Mouse (Mus musculus): ENCODE results near the gene Olfr412. TPM values are rescaled to one million over a fixed set of nuclear protein-coding genes. Genes with fewer than 3 reads are reported as not detected.

Gene Olfr412
- total and polyA plus RNA-seq, 3 experiments: not detected

- DNase-seq (ENCODE audit: low read depth, low spot score): no peak
- H3K9me3 ChIP-seq (replicated peaks; ENCODE audit: insufficient read depth, low read length): no peaks in the 10 kb centered on the region
- H3K27me3 ChIP-seq (ENCODE audit: control insufficient read depth in 1 of 2, insufficient read depth in 2 of 2, low read length in 2 of 2): no peaks in the 10 kb centered on the region
- no peak overlapping the region for H3K27ac ChIP-seq (ENCODE audit: control insufficient read depth, low read depth, low read length)
- peaks cover 0 to 24% of the 10 kb centered on the region in 2 experiments; a peak in 3 of 4 replicates for H3K36me3 ChIP-seq (ENCODE audit: control insufficient read depth in 1 of 2, insufficient read depth in 2 of 2, low read length in 2 of 2)
- no peak overlapping the region for H3K9ac ChIP-seq (ENCODE audit: control insufficient read depth, low read depth, low read length, poor library complexity, severe bottlenecking)
- TF ChIP-seq POLR2A (IDR thresholded peaks at IDR 0.05; ENCODE audit: control insufficient read depth in 1 of 2, insufficient read depth in 1 of 2, low read depth in 1 of 2, low read length in 2 of 2, poor library complexity in 1 of 2) (no peak), ZNF384 (IDR thresholded peaks at IDR 0.05; ENCODE audit: low read depth, low read length) (no peak), ZC3H11A (IDR thresholded peaks at IDR 0.05; ENCODE audit: low read depth, low read length) (no peak)
- H3K4me3 ChIP-seq (ENCODE audit: control insufficient read depth in 1 of 2, insufficient read depth in 1 of 2, low read depth in 2 of 2, low read length in 2 of 2): no peak overlapping the region
- peaks cover 17 to 31% of the 10 kb centered on the region in 2 experiments for H3K4me1 ChIP-seq (ENCODE audit: control insufficient read depth in 1 of 2, insufficient read depth in 2 of 2, low read length in 2 of 2)
- no peaks in the 10 kb centered on the region for H3K79me2 ChIP-seq (ENCODE audit: control insufficient read depth, insufficient read depth, low read length, poor library complexity)
Measured at GRCm38 (mm10) chr11:74413449-74413972, 51.6 kb downstream of the Olfr412 start.

- H3K4me3 ChIP-seq (ENCODE audit: control insufficient read depth in 1 of 2, insufficient read depth in 1 of 2, low read depth in 2 of 2, low read length in 2 of 2): no peak overlapping the region
- no peak overlapping the region for H3K9ac ChIP-seq (ENCODE audit: control insufficient read depth, low read depth, low read length, poor library complexity, severe bottlenecking)
- H3K9me3 ChIP-seq (replicated peaks; ENCODE audit: insufficient read depth, low read length): no peaks in the 10 kb centered on the region
- H3K4me1 ChIP-seq (ENCODE audit: control insufficient read depth in 1 of 2, insufficient read depth in 2 of 2, low read length in 2 of 2): peaks cover 17 to 31% of the 10 kb centered on the region in 2 experiments
- no peak for DNase-seq (ENCODE audit: low read depth, low spot score)
- H3K27ac ChIP-seq (ENCODE audit: control insufficient read depth, low read depth, low read length): no peak overlapping the region
- TF ChIP-seq USF2 (IDR thresholded peaks at IDR 0.05; ENCODE audit: borderline replicate concordance in 1 of 2, insufficient read depth in 1 of 2, low read depth in 1 of 2, low read length in 2 of 2) (no peak), TCF12 (IDR thresholded peaks at IDR 0.05; ENCODE audit: low read depth, low read length) (0 out of 2 replicates have a peak, but pooled peaks have one; percentile 2), POLR2A (IDR thresholded peaks at IDR 0.05; ENCODE audit: control insufficient read depth in 1 of 2, insufficient read depth in 1 of 2, low read depth in 1 of 2, low read length in 2 of 2, poor library complexity in 1 of 2) (no peak)
- no peaks in the 10 kb centered on the region for H3K79me2 ChIP-seq (ENCODE audit: control insufficient read depth, insufficient read depth, low read length, poor library complexity)
- H3K36me3 ChIP-seq (ENCODE audit: control insufficient read depth in 1 of 2, insufficient read depth in 2 of 2, low read length in 2 of 2): peaks cover 0 to 24% of the 10 kb centered on the region in 2 experiments; a peak in 3 of 4 replicates
- no peaks in the 10 kb centered on the region for H3K27me3 ChIP-seq (ENCODE audit: control insufficient read depth in 1 of 2, insufficient read depth in 2 of 2, low read length in 2 of 2)
Measured at GRCm38 (mm10) chr11:74414112-74414511, 52.2 kb downstream of the Olfr412 start.

GRCm38 (mm10) chr11:74415736-74416135 is 53.9 kb downstream of the Olfr412 start:
- no peak overlapping the region for H3K4me3 ChIP-seq (ENCODE audit: control insufficient read depth in 1 of 2, insufficient read depth in 1 of 2, low read depth in 2 of 2, low read length in 2 of 2)
- TF ChIP-seq CHD1 (IDR thresholded peaks at IDR 0.05; ENCODE audit: low read depth, low read length) (no peak), NRF1 (IDR thresholded peaks at IDR 0.05; ENCODE audit: insufficient read depth, low read depth, low read length, poor library complexity, severe bottlenecking) (no peak), NELFE (IDR thresholded peaks at IDR 0.05; ENCODE audit: low read depth, low read length) (no peak), SIN3A (IDR thresholded peaks at IDR 0.05; ENCODE audit: low read length) (no peak), HCFC1 (IDR thresholded peaks at IDR 0.05; ENCODE audit: low read depth, low read length) (no peak), USF2 (IDR thresholded peaks at IDR 0.05; ENCODE audit: borderline replicate concordance in 1 of 2, insufficient read depth in 1 of 2, low read depth in 1 of 2, low read length in 2 of 2) (no peak), TBP (IDR thresholded peaks at IDR 0.05; ENCODE audit: low read depth, low read length) (no peak), USF1 (IDR thresholded peaks at IDR 0.05; ENCODE audit: low read depth, low read length) (no peak), E2F4 (IDR thresholded peaks at IDR 0.05; ENCODE audit: borderline replicate concordance, low read depth, low read length) (no peak), POLR2A (IDR thresholded peaks at IDR 0.05; ENCODE audit: control insufficient read depth in 1 of 2, insufficient read depth in 1 of 2, low read depth in 1 of 2, low read length in 2 of 2, poor library complexity in 1 of 2) (no peak), ZKSCAN1 (IDR thresholded peaks at IDR 0.05; ENCODE audit: low read depth, low read length) (no peak), POLR2AphosphoS2 (IDR thresholded peaks at IDR 0.05; ENCODE audit: low read length) (no peak), MAFK (IDR thresholded peaks at IDR 0.05; ENCODE audit: borderline replicate concordance, low read depth, low read length) (no peak)
- DNase-seq (ENCODE audit: low read depth, low spot score): no peak
- H3K4me1 ChIP-seq (ENCODE audit: control insufficient read depth in 1 of 2, insufficient read depth in 2 of 2, low read length in 2 of 2): peaks cover 17 to 31% of the 10 kb centered on the region in 2 experiments
- H3K27ac ChIP-seq (ENCODE audit: control insufficient read depth, low read depth, low read length): no peak overlapping the region
- H3K9ac ChIP-seq (ENCODE audit: control insufficient read depth, low read depth, low read length, poor library complexity, severe bottlenecking): no peak overlapping the region
- H3K79me2 ChIP-seq (ENCODE audit: control insufficient read depth, insufficient read depth, low read length, poor library complexity): no peaks in the 10 kb centered on the region
- peaks cover 0 to 24% of the 10 kb centered on the region in 2 experiments; a peak in 3 of 4 replicates for H3K36me3 ChIP-seq (ENCODE audit: control insufficient read depth in 1 of 2, insufficient read depth in 2 of 2, low read length in 2 of 2)
- no peaks in the 10 kb centered on the region for H3K9me3 ChIP-seq (replicated peaks; ENCODE audit: insufficient read depth, low read length)
- H3K27me3 ChIP-seq (ENCODE audit: control insufficient read depth in 1 of 2, insufficient read depth in 2 of 2, low read length in 2 of 2): no peaks in the 10 kb centered on the region

All from MEL (cell line).